Mouse (Mus musculus) erythroblast, embryonic 14.5 days (primary cell): ENCODE measurements around the gene Cers5.

ENCODE experiments used
- GATA1 ChIP-seq: IDR thresholded peaks from 2 replicates; pipeline ENCODE4 v1.6.1; 2012; ENCODE audit warnings: low read length, inconsistent platforms, mixed read lengths
- TAL1 ChIP-seq: IDR thresholded peaks from 3 replicates; pipeline ENCODE4 v1.6.1; 2012; ENCODE audit warnings: low read length, inconsistent platforms, mixed read lengths

- no peak for TF ChIP-seq TAL1
- no peak for TF ChIP-seq GATA1
These were observed 39.4 kb upstream of the Cers5 start for GRCm38 (mm10) chr15:99812097-99812496.
